Mouse (Mus musculus) spleen, adult 2 months (tissue): ENCODE results near the gene Cdc20b.

Experiments used
- CTCF ChIP-seq: fragments of 200-500 bp; IDR thresholded peaks from 2 replicates; pipeline ENCODE4 v1.5.1; 2011; ENCODE audit warnings: mild to moderate bottlenecking, inconsistent platforms; ENCODE audit not compliant: insufficient read depth, insufficient read length, insufficient replicate concordance; ENCODE audit errors: extremely low read depth
- POLR2A ChIP-seq: fragments of 200-500 bp; IDR thresholded peaks from 2 replicates; pipeline ENCODE4 v1.6.1; 2011; ENCODE audit warnings: low read depth, low read length, inconsistent platforms

DNA sequence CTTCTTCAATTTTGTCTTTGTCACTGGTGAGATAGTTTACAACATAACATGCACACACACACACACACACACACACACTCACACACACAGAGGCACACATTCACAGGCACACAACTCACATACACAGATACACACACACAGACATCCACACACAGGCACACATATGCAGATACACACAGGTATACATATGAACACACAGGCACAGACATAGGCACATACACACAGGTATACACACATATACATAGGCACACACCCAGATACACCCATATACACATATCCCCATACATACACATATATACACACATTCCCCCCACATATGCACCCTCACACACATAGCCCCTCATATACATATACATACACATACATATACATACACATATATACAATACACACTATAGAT lies 12.1 kb downstream of the Cdc20b start:
- no peak for TF ChIP-seq CTCF
- TF ChIP-seq POLR2A: no peak
